Mouse (Mus musculus) C2C12 (cell line): Measurements from ENCODE around the gene Cacna1e. TPM values are rescaled to one million over a fixed set of nuclear protein-coding genes. Genes with fewer than 3 reads are reported as not detected.

Source experiments
- H3K27me3 ChIP-seq: one replicate; pipeline ENCODE4 v1.6.1; 2011; ENCODE audit not compliant: control insufficient read depth, insufficient read depth, insufficient read length
- H3K36me3 ChIP-seq: one replicate; pipeline ENCODE4 v1.6.1; 2011; ENCODE audit not compliant: control insufficient read depth, insufficient read depth
- H3K4me3 ChIP-seq: one replicate; pipeline ENCODE4 v1.5.1; 2011; ENCODE audit warnings: mild to moderate bottlenecking, control low read depth; ENCODE audit not compliant: poor library complexity, insufficient read depth, severe bottlenecking
- H3K79me2 ChIP-seq: one replicate; pipeline ENCODE4 v1.6.1; 2011; ENCODE audit not compliant: control insufficient read depth, insufficient read depth
- H3K79me3 ChIP-seq: one replicate; pipeline ENCODE4 v1.6.1; 2011; ENCODE audit warnings: low read depth, control low read depth
- H3ac ChIP-seq: one replicate; pipeline ENCODE3; 2011; ENCODE audit warnings: low read depth; ENCODE audit not compliant: control insufficient read depth, insufficient read length
- CEBPB ChIP-seq: IDR thresholded peaks from one replicate; pipeline ENCODE4 v1.6.1; 2011; ENCODE audit warnings: low read depth, mild to moderate bottlenecking, control low read depth, moderate library complexity
- CTCF ChIP-seq: IDR thresholded peaks from one replicate; pipeline ENCODE4 v1.5.1; 2011; ENCODE audit not compliant: control insufficient read depth, insufficient read depth, insufficient read length
- FOSL1 ChIP-seq: IDR thresholded peaks from one replicate; pipeline ENCODE4 v1.8.0; 2011; ENCODE audit warnings: mild to moderate bottlenecking, low read length; ENCODE audit not compliant: poor library complexity, insufficient read depth, severe bottlenecking
- MAX ChIP-seq: IDR thresholded peaks from one replicate; pipeline ENCODE4 v1.6.1; 2011; ENCODE audit warnings: mild to moderate bottlenecking, control low read depth
- MYOD1 ChIP-seq: IDR thresholded peaks from one replicate; pipeline ENCODE4 v1.6.1; 2011; ENCODE audit warnings: low read depth; ENCODE audit not compliant: control insufficient read depth, insufficient read length
- MYOG ChIP-seq: IDR thresholded peaks from one replicate; pipeline ENCODE4 v1.6.1; 2011; ENCODE audit not compliant: control insufficient read depth, insufficient read length; ENCODE audit errors: extremely low read depth
- USF1 ChIP-seq: IDR thresholded peaks from one replicate; pipeline ENCODE4 v1.6.1; 2011; ENCODE audit warnings: low read depth, mild to moderate bottlenecking, control low read depth, moderate library complexity
- polyA plus RNA-seq: library from polyadenylated mRNA; unstranded; fragments of >200 nt; fragmentation: generic; extraction: Trizol; gene quantifications from one replicate; pipeline ENCODE4 v1.2.1, GENCODE M21; 2012; ENCODE audit warnings: missing spikeins

The Cacna1e gene
- polyA plus RNA-seq, 1 experiment: not detected

DNA sequence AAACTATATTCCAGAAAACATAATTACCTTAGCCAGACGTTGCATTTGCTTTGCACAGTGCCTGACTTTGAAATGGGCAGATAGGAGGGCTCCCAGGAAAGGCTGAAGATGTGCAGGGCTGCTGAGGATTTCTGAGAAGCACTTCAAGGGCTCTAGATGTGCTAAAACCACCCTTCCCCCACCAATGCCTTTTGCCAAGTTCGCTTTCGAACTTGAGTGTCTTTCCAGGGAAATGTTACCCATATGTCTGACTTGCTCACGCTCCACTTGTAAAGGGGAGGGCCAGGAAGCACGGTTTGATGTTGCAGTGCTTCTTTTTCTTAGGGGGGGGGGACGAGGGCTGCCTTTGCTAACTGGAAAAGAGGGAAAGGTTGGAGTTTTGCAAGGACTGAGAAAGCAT lies 393.2 kb downstream of the Cacna1e start:
- no peaks in the 10 kb centered on the region for H3K27me3 ChIP-seq
- H3K36me3 ChIP-seq: no peaks in the 10 kb centered on the region
- no peaks in the 10 kb centered on the region for H3K79me2 ChIP-seq
- no peaks in the 10 kb centered on the region for H3K79me3 ChIP-seq
- TF ChIP-seq CEBPB (no peak), CTCF (no peak), USF1 (no peak), MAX (no peak), MYOD1 (no peak), MYOG (no peak), FOSL1 (no peak)
- H3K4me3 ChIP-seq: no peak overlapping the region
- H3ac ChIP-seq: no peak overlapping the region

DNA sequence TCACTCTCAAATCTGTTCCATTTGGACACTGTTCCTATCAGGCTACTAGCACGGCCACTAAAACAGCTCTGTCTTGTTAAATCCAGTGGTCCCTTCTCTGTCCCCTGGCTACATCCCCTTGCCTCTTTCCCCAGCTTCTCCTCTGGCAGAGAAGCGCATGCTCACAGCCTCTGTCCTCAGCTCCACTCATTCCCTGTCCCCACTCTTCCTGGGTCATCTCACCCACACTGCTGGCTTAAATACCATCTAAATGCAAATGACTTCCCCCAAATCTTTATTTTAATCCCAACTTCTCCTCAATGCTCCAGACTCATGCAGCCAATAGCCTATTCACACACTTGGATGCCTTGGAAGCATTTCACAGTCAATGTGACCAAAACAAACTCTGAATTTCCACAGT lies 407.6 kb downstream of the Cacna1e start:
- no peak overlapping the region for H3K4me3 ChIP-seq
- no peak overlapping the region for H3ac ChIP-seq
- H3K36me3 ChIP-seq: no peaks in the 10 kb centered on the region
- H3K27me3 ChIP-seq: no peaks in the 10 kb centered on the region
- no peaks in the 10 kb centered on the region for H3K79me2 ChIP-seq
- no peak for TF ChIP-seq MYOG
- TF ChIP-seq CEBPB: no peak
- no peak for TF ChIP-seq MAX
- no peaks in the 10 kb centered on the region for H3K79me3 ChIP-seq

DNA sequence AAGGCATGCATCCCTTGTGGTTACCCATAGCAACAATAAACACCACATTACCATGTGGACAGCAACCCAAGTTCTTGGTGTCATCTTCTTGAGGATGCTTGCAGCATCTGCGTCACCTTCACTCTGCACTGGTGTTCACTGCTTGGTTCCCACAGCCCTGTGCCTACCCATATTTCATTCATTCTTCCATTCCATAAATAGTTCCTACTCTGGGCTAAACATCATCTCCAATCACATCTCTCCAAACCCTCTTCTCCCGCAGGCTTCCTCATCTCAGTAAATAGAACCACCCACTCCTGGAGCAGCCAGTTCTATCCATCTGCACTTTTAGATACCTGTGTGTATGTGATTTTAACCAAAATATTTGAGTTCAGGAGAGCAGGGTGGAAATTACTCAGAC lies 408.6 kb downstream of the Cacna1e start:
- Histone ChIP-seq H3K4me3 (no peak overlapping the region), H3K27me3 (no peaks in the 10 kb centered on the region), H3K79me2 (no peaks in the 10 kb centered on the region), H3K36me3 (no peaks in the 10 kb centered on the region), H3ac (no peak overlapping the region), H3K79me3 (no peaks in the 10 kb centered on the region)
- no peak for TF ChIP-seq CEBPB
- no peak for TF ChIP-seq MYOG
- no peak for TF ChIP-seq MAX
- no peak for TF ChIP-seq CTCF
- TF ChIP-seq USF1: no peak
- no peak for TF ChIP-seq MYOD1
- TF ChIP-seq FOSL1: no peak

DNA sequence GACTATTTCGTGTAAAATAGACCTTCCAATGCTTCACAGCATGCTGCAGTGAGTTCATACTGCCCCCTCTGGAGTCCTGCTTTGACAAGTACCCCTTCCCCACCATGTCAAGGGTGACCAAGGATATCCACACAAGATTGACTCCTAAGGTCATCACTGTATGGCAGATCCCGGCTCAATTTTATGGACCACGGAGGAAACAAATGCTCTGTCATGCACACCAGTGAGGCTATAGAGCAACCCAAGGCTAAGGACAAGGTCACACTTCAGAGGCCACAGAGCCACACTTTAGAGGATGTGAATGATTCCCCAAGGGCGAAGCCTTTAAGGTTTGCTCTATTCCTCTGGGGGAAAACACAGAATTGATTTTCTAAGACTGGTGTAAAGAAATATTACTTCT lies 410.1 kb downstream of the Cacna1e start:
- H3K36me3 ChIP-seq: no peaks in the 10 kb centered on the region
- no peaks in the 10 kb centered on the region for H3K79me3 ChIP-seq
- no peak for TF ChIP-seq FOSL1
- no peak for TF ChIP-seq MYOD1
- no peak for TF ChIP-seq MYOG
- TF ChIP-seq CEBPB: no peak
- TF ChIP-seq USF1: no peak
- no peak for TF ChIP-seq CTCF
- no peak for TF ChIP-seq MAX
- H3ac ChIP-seq: no peak overlapping the region
- no peak overlapping the region for H3K4me3 ChIP-seq
- no peaks in the 10 kb centered on the region for H3K27me3 ChIP-seq
- H3K79me2 ChIP-seq: no peaks in the 10 kb centered on the region

DNA sequence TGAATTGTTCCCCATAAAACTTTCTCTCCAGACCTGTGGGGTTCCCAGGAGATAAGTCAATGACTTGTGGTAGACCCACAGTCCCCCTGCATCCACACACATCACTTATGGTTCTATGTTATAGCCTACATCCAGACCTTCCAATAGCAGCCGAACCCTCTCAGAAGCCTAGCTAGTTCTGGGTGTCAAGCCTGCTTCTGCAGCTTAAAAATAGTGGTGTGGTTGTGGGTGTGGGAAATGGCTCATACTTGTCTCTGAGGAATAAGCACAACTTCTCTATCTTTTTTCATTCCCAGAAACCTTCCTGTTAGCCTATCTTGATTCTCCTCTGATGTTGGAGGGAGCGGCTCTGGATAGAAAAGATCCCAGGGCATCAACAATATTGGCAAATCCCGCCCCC lies 417.0 kb downstream of the Cacna1e start:
- no peaks in the 10 kb centered on the region for H3K36me3 ChIP-seq
- TF ChIP-seq MAX: no peak
- H3K79me3 ChIP-seq: no peaks in the 10 kb centered on the region
- H3K27me3 ChIP-seq: no peaks in the 10 kb centered on the region
- no peak overlapping the region for H3ac ChIP-seq
- H3K4me3 ChIP-seq: no peak overlapping the region
- no peaks in the 10 kb centered on the region for H3K79me2 ChIP-seq

DNA sequence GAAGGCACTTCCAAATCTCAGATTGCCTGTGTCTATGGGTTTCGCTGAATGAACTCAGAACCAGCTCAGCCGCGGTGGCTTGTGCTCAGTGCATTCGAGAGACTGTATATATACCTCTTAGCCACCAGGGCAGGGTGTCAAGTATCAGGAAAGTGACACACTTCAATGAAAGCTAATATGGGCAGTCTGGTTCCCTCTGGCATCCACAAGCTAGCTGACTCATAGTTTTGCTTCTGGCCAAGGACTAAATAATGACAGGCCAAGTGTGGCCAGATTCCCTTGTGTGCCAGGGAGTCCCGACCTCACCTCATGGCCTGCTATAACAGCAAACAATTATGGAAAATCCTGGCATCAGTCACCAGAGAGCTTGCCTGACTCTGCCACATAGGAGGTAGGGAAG lies 422.8 kb downstream of the Cacna1e start:
- no peaks in the 10 kb centered on the region for H3K79me2 ChIP-seq
- TF ChIP-seq CEBPB: no peak

DNA sequence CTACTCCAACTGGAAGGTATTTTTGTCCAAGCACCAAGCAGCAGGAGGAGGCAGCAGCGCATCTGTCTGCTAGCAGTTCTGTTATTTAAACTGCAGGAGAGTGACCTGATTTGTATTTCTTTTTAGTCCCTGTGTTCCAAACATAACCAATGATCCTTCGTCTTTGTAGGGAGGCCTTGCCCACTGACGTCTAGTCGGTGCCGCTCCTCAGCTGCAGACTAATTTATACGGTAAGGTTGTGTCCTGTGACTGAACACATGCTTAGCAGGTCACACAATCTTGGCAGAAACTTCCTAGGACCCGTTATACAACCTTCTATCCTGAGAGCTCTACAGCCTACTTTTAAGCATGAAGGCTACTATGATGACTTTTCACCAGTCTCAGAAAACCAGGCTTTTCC lies 424.2 kb downstream of the Cacna1e start:
- H3K79me3 ChIP-seq: no peaks in the 10 kb centered on the region
- no peak overlapping the region for H3K4me3 ChIP-seq
- H3K27me3 ChIP-seq: no peaks in the 10 kb centered on the region
- H3K79me2 ChIP-seq: no peaks in the 10 kb centered on the region
- no peak overlapping the region for H3ac ChIP-seq
- no peaks in the 10 kb centered on the region for H3K36me3 ChIP-seq
- TF ChIP-seq FOSL1 (no peak), CEBPB (no peak), USF1 (no peak), CTCF (no peak), MAX (no peak), MYOG (no peak), MYOD1 (no peak)

More for the DNA sequence above, 422.8 kb downstream of the Cacna1e start:
- Histone ChIP-seq H3K27me3 (no peaks in the 10 kb centered on the region), H3K36me3 (no peaks in the 10 kb centered on the region), H3ac (no peak overlapping the region), H3K4me3 (no peak overlapping the region), H3K79me3 (no peaks in the 10 kb centered on the region)
